Comparison of ENCODE assay signal across 8 mouse cellular contexts in genomic region chr17:48931621-48932405, GRCm38 (mm10). TPM values are rescaled to one million over a fixed set of nuclear protein-coding genes. Genes with fewer than 3 reads are reported as not detected.
DNase-seq lines count a peak whose midpoint lies in the region; ATAC-seq lines count a peak whose summit lies in the region.

Lrfn2 (plus strand) TSS chr17:48932379.

- peaks cover 8% of the 10 kb centered on the region for H3K4me1 ChIP-seq in intestine, embryonic 15.5 days (replicated peaks)
- H3K4me1 ChIP-seq in megakaryocyte, embryonic 14.5 days: peaks cover 11% of the 10 kb centered on the region

- 1% methylated on average over 53 of the region's 56 CpGs for WGBS in intestine, embryonic 15.5 days

- H3K9me3 ChIP-seq in intestine, embryonic 15.5 days: no peaks in the 10 kb centered on the region
- peaks cover 13% of the 10 kb centered on the region; the same call in 1 of the 2 replicates for H3K9me3 ChIP-seq in megakaryocyte, embryonic 14.5 days

- peaks cover 22% of the 10 kb centered on the region for H3K27me3 ChIP-seq in intestine, embryonic 15.5 days (replicated peaks)
- peaks cover 37% of the 10 kb centered on the region for H3K27me3 ChIP-seq in megakaryocyte, embryonic 14.5 days (replicated peaks)

- peak; percentile 95 for ATAC-seq in intestine, embryonic 15.5 days

- no peak within 1 kb of the TSS for H3K27ac ChIP-seq in intestine, embryonic 15.5 days

- H3K36me3 ChIP-seq in intestine, embryonic 15.5 days: no peaks in the 10 kb centered on the region
- H3K36me3 ChIP-seq in megakaryocyte, embryonic 14.5 days (replicated peaks; ENCODE audit: low read length): no peaks in the 10 kb centered on the region

- intact Hi-C loops in gastrocnemius, postnatal 36 days (cut with DNase I): loop anchor here (5.0 to 10.0 kb wide), 2 partner anchors 250 to 473 kb away; no protein-coding TSS in a partner anchor
- intact Hi-C loops in left cerebral cortex, postnatal 10 days (cut with DNase I): loop anchor here (5.0 to 10.0 kb wide), 5 partner anchors 133 to 470 kb away; no protein-coding TSS in a partner anchor

- peak within 1 kb of the TSS; percentile 61 for H3K9ac ChIP-seq in intestine, embryonic 15.5 days

- peak within 1 kb of the TSS; percentile 94 for H3K4me2 ChIP-seq in intestine, embryonic 15.5 days (replicated peaks)

- peak within 1 kb of the TSS; percentile 53 for H3K4me3 ChIP-seq in intestine, embryonic 15.5 days (replicated peaks)
- peak within 1 kb of the TSS; percentile 85 for H3K4me3 ChIP-seq in megakaryocyte, embryonic 14.5 days (replicated peaks)

- peak; percentile 86 for DNase-seq in adrenal gland, adult 2 months
- DNase-seq in embryo, embryonic 10.5 days (ENCODE audit: low spot score): peak; percentile 90
- DNase-seq in gastrocnemius, postnatal 36 days: peak; percentile 66 to 75
- peak; percentile 85 to 91 for DNase-seq in left cerebral cortex, postnatal 10 days (ENCODE audit: extremely low spot score in 1 of 2, low spot score in 2 of 2)
- peak; percentile 91 for DNase-seq in right cerebral cortex, postnatal 14 days
- peak; percentile 63 for DNase-seq in urinary bladder, postnatal 25 days (ENCODE audit: low spot score)

RNA-seq across cellular contexts. Expression of gene Lrfn2, which starts in this region (rescaled TPM):
- total RNA-seq in adrenal gland, adult 2 months (2021): under 1 TPM; 0.21 to 0.72 TPM
- 0.34 and 0.38 TPM in 2 replicates for polyA plus RNA-seq in adrenal gland, adult 2 months (2012; rRNA removed)
- under 1 TPM in 1 of 2 experiments, not detected in 1; 0.10 TPM for total RNA-seq in gastrocnemius, postnatal 36 days (2021)
- 0.61 and 0.99 TPM in 2 replicates for polyA plus RNA-seq in intestine, embryonic 15.5 days (2015; fragmentation: Nextera tagmentation; extraction: Ambion mirVana)
- 10 to 100 TPM; 39.2 to 42.5 TPM for total RNA-seq in left cerebral cortex, postnatal 10 days (2021)
- not detected in 2 replicates for polyA plus RNA-seq in megakaryocyte, embryonic 14.5 days (2012; ENCODE audit: insufficient read depth, low replicate concordance)

Comparison
In these comparisons a context has a peak if more than half of its experiments do, and no peak if none do; other contexts are left out.
1. RNA of gene Lrfn2 (total RNA-seq): 39.2 to 42.5 TPM in left cerebral cortex, postnatal 10 days; 0.21 to 0.72 TPM in adrenal gland, adult 2 months and 0.10 TPM in gastrocnemius, postnatal 36 days; every median in the first group is over 10 times any median in the second.
2. Peak in DNase-seq in adrenal gland, adult 2 months; RNA of the gene not detected or under 1 TPM.
3. Peak in DNase-seq in gastrocnemius, postnatal 36 days; RNA of the gene not detected or under 1 TPM.
4. Peak in ATAC-seq, H3K4me3 ChIP-seq, H3K9ac ChIP-seq and H3K4me2 ChIP-seq in intestine, embryonic 15.5 days; RNA of the gene not detected or under 1 TPM.
5. Peak in every context shown above with its lines, with median percentiles within 50 percentile points of each other: DNase-seq.